Mouse (Mus musculus): ENCODE measurements at regions not wholly inside any gene's neighbourhood (a gene's known extent, or its start where the extent isn't known, plus 50 kb on each side); places are given as distances from the start of the nearest gene placed in this dataset.

DNA sequence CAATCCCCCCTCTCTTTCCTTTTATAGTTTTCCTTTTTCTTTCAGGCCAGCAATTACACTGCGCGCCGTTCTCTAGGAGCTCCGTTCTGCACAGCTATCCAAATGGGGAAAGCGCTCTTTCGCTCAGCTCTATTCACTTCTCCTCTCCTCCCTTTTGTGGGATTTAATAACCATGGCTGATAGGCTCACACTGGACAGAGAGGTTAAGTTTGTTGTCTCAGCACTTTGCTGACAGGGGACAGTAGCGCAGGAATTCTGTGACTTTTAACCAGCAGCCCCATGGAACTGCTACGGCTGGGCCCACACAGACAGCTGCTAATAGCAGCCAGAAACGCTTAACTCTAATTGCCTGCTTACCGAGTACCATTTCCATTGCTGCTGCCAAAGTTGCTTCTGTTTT lies 78.8 kb upstream of the Sox14 start:
- TF ChIP-seq CTCF (conservative IDR thresholded peaks at IDR 0.05; ENCODE audit: low read length) = no peak
- no peak for TF ChIP-seq NANOG (IDR thresholded peaks at IDR 0.05; ENCODE audit: borderline replicate concordance, low read length)
- TF ChIP-seq POU5F1 (IDR thresholded peaks at IDR 0.05; ENCODE audit: borderline replicate concordance, low read length) = no peak

Measured in E14TG2a.4 (cell line).